Mouse (Mus musculus) heart, postnatal 0 days (tissue): ENCODE measurements around the gene Spsb3. TPM values are rescaled to one million over a fixed set of nuclear protein-coding genes. Genes with fewer than 3 reads are reported as not detected.

Experiments
- ATAC-seq: fragments of 200-750 bp; cut with Nextera tagmentation; 2 replicates; pipeline ENCODE4 v1.8.0; 2017; ENCODE audit warnings: low read depth, moderate number of reproducible peaks, moderate library complexity; ENCODE audit not compliant: insufficient read depth
- DNase-seq: peaks from one replicate; pipeline ENCODE4 v3.0.0-alpha.2; 2016; ENCODE audit warnings: low spot score
- H3K27ac ChIP-seq: fragments of 300-500 bp; sonication (generic); 2 replicates; pipeline ENCODE4 v1.5.1; 2014; ENCODE audit warnings: low read depth, mild to moderate bottlenecking
- H3K27me3 ChIP-seq: fragments of 300-500 bp; sonication (generic); 2 replicates; pipeline ENCODE4 v1.6.1; 2014; ENCODE audit warnings: low read length, mixed read lengths; ENCODE audit not compliant: control insufficient read depth, insufficient read depth
- H3K36me3 ChIP-seq: fragments of 300-500 bp; sonication (generic); replicated peaks from 2 replicates; pipeline ENCODE4 v1.6.1; 2014; ENCODE audit warnings: low read length, mixed read lengths; ENCODE audit not compliant: control insufficient read depth, insufficient read depth
- H3K4me1 ChIP-seq: fragments of 300-500 bp; sonication (generic); 2 replicates; pipeline ENCODE4 v1.6.1; 2014; ENCODE audit warnings: antibody characterized with exemption; ENCODE audit not compliant: control insufficient read depth, insufficient read depth
- H3K4me2 ChIP-seq: fragments of 300-500 bp; sonication (generic); 2 replicates; pipeline ENCODE4 v1.6.1; 2014; ENCODE audit warnings: low read depth, mild to moderate bottlenecking, low read length, moderate library complexity
- H3K4me3 ChIP-seq: fragments of 300-500 bp; sonication (generic); 2 replicates; pipeline ENCODE4 v1.5.1; 2014; ENCODE audit warnings: low read depth, low read length
- H3K9ac ChIP-seq: fragments of 300-500 bp; sonication (generic); replicated peaks from 2 replicates; pipeline ENCODE4 v1.6.1; 2014; ENCODE audit warnings: low read depth, low read length, mixed read lengths
- H3K9me3 ChIP-seq: fragments of 300-500 bp; sonication (generic); replicated peaks from 2 replicates; pipeline ENCODE4 v1.6.1; 2016; ENCODE audit warnings: low read length; ENCODE audit not compliant: control insufficient read depth
- CTCF ChIP-seq: IDR thresholded peaks from 2 replicates; pipeline ENCODE4 v1.5.1; 2016; ENCODE audit warnings: antibody characterized with exemption, control low read depth, low read depth
- EP300 ChIP-seq: IDR thresholded peaks from 2 replicates; pipeline ENCODE4 v1.6.1; 2016; ENCODE audit warnings: antibody characterized with exemption, low read depth
- WGBS: fragments of 180-500 bp; shearing (Covaris S2); extraction: QIAGEN DNeasy Blood & Tissue Kit; methylation state at CpG from one replicate; pipeline ENCODE4 v1.1.7; 2014; 5-methylcytosine and 5-hydroxymethylcytosine counted together
- polyA plus RNA-seq: library from polyadenylated mRNA; unstranded; fragments of >200 nt; fragmentation: Nextera tagmentation; extraction: Ambion mirVana; gene quantifications from 2 replicates; pipeline ENCODE4 v1.2.1, GENCODE M21; 2015
- total RNA-seq: library from RNA; depleted of rRNA; stranded (reverse); fragments of >200 nt; gene quantifications from 2 replicates; pipeline ENCODE4 v1.2.3, GENCODE M21; 2014; ENCODE audit warnings: low replicate concordance

The Spsb3 gene
- total and polyA plus RNA-seq, 2 experiments from 2014 or later = 40.2 to 74.6 TPM

DNA sequence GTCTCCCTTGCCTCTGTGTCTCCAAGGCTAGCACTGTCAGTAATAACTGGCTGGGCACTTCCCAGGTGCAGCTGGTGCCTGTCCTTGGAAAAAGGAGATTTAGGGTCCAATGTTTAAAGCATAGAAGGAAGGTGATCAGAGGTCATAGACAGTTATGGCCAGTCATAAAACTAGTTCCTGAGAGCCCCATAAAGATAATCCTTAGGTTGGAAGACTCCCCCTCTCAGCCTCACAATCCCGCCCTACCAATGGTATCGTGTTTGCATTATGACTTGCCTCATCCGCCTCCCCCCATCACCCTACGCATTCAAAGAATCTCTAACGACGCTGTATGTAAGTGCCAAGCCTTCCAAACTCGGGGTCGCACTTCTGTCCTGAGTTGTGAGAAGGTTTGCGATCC lies 41.9 kb upstream of the Spsb3 start:
- H3K36me3 ChIP-seq = no peaks in the 10 kb centered on the region
- peak overlapping the region; percentile 64 for H3K27ac ChIP-seq
- no peak overlapping the region for H3K4me3 ChIP-seq
- H3K27me3 ChIP-seq = no peaks in the 10 kb centered on the region
- no peaks in the 10 kb centered on the region for H3K9me3 ChIP-seq
- H3K9ac ChIP-seq = no peak overlapping the region; the same call in 1 of the 2 replicates
- H3K4me2 ChIP-seq = peak overlapping the region; percentile 48
- DNase-seq (no peak), ATAC-seq (no peak)
- H3K4me1 ChIP-seq = peaks cover 17% of the 10 kb centered on the region
- TF ChIP-seq EP300 (no peak), CTCF (no peak)
- WGBS = 38% methylated on average over 9 of the region's 9 CpGs

GRCm38 (mm10) chr17:24847386-24847785 lies 39.1 kb upstream of the Spsb3 start:
- no peak for ATAC-seq
- WGBS = 95% methylated on average over 1 of the region's 1 CpGs
- DNase-seq = no peak
- H3K4me3 ChIP-seq = no peak overlapping the region
- H3K27ac ChIP-seq = no peak overlapping the region
- H3K4me1 ChIP-seq = peaks cover 27% of the 10 kb centered on the region
- TF ChIP-seq EP300 = no peak
- TF ChIP-seq CTCF = no peak
- no peaks in the 10 kb centered on the region for H3K9me3 ChIP-seq
- no peak overlapping the region for H3K9ac ChIP-seq
- no peaks in the 10 kb centered on the region for H3K36me3 ChIP-seq
- no peak overlapping the region for H3K4me2 ChIP-seq
- H3K27me3 ChIP-seq = no peaks in the 10 kb centered on the region

- no peak for DNase-seq
- peaks cover 27% of the 10 kb centered on the region for H3K4me1 ChIP-seq
- H3K27me3 ChIP-seq = no peaks in the 10 kb centered on the region
- peak overlapping the region; percentile 12 for H3K9ac ChIP-seq
- H3K9me3 ChIP-seq = no peaks in the 10 kb centered on the region
- TF ChIP-seq EP300 (no peak), CTCF (no peak)
- peaks cover 10% of the 10 kb centered on the region for H3K36me3 ChIP-seq
- peak overlapping the region; percentile 93 for H3K27ac ChIP-seq
- H3K4me3 ChIP-seq = peak overlapping the region; percentile 65
- peak overlapping the region; percentile 89 for H3K4me2 ChIP-seq
- ATAC-seq = no peak
Observed at GRCm38 (mm10) chr17:24848600-24849031, 37.8 kb upstream of the Spsb3 start.

DNA sequence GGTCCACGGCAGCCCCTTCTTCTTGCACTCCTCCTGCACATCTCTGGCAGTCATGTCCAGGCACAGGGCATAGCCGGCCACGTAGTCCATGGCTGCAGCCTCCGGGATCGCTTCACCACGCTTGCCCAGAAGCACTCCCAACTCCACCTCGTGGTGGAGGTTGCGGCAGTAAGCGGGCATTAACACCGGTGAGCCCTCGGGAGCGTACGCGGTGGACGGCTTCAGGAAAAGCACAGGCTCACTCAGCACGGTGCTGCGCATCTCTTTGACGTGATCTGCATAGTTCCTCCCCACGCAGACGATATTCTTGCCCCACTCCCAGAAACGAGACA lies 36.7 kb upstream of the Spsb3 start:
- H3K4me2 ChIP-seq = peak overlapping the region; percentile 89
- peak; percentile 47 for ATAC-seq
- peaks cover 22% of the 10 kb centered on the region for H3K4me1 ChIP-seq
- no peaks in the 10 kb centered on the region for H3K27me3 ChIP-seq
- DNase-seq = peak; percentile 33
- no peaks in the 10 kb centered on the region for H3K9me3 ChIP-seq
- peak overlapping the region; percentile 72 for H3K9ac ChIP-seq
- H3K4me3 ChIP-seq = peak overlapping the region; percentile 65
- peak overlapping the region; percentile 93 for H3K27ac ChIP-seq
- H3K36me3 ChIP-seq = peaks cover 19% of the 10 kb centered on the region
- WGBS = 1% methylated on average over 21 of the region's 21 CpGs
- TF ChIP-seq CTCF (peak; percentile 45), EP300 (no peak; the same call in 1 of the 2 replicates)

GRCm38 (mm10) chr17:24850065-24850772 lies 36.2 kb upstream of the Spsb3 start, which contains the start of gene Fahd1:
Fahd1 (minus strand) TSS chr17:24850364.
- Histone ChIP-seq H3K27me3 (no peaks in the 10 kb centered on the region), H3K9ac (peak within 1 kb of the TSS; percentile 72), H3K4me3 (peak within 1 kb of the TSS; percentile 65), H3K27ac (peak within 1 kb of the TSS; percentile 93), H3K9me3 (no peaks in the 10 kb centered on the region), H3K4me1 (peaks cover 17% of the 10 kb centered on the region), H3K4me2 (peak within 1 kb of the TSS; percentile 89), H3K36me3 (peaks cover 24% of the 10 kb centered on the region)
- under 1% methylated on average over 58 of the region's 58 CpGs for WGBS
- ATAC-seq (peak; percentile 96), DNase-seq (peak; percentile 99)
- TF ChIP-seq CTCF (no peak), EP300 (peak; percentile 76)

DNA sequence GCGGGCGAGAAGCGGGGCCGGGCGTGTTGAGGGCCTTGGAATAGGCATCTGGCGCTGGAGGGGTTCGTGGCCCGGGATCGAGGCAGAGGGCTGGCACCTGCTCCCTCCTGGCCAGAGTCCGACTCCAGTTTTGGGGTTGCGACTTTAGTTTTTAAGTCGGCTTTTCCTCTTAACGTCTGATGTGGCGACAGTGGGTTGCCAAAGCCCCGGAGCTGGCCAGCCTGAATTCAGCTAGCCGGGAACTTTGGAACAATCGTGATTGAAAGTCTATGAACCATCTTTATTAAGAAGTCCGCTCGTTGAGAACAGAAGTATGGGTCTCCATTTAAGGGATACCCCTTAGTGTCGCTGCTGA lies 35.7 kb upstream of the Spsb3 start:
- H3K36me3 ChIP-seq = peaks cover 24% of the 10 kb centered on the region
- DNase-seq (no peak), ATAC-seq (no peak)
- H3K4me2 ChIP-seq = peak overlapping the region; percentile 89
- H3K4me1 ChIP-seq = peaks cover 15% of the 10 kb centered on the region
- WGBS = 1% methylated on average over 20 of the region's 20 CpGs
- H3K27ac ChIP-seq = peak overlapping the region; percentile 93
- peak overlapping the region; percentile 58 for H3K9ac ChIP-seq
- H3K9me3 ChIP-seq = no peaks in the 10 kb centered on the region
- H3K27me3 ChIP-seq = no peaks in the 10 kb centered on the region
- peak overlapping the region; percentile 65 for H3K4me3 ChIP-seq
- TF ChIP-seq CTCF (no peak), EP300 (no peak)
